Mouse (Mus musculus): ENCODE results near the gene Als2cr12.
"Not testable (repeated sequence)": the region's sequence is repeated elsewhere in the genome, so short reads cannot be mapped to it uniquely, and the experiment has no call there.

Als2cr12 gene

DNA sequence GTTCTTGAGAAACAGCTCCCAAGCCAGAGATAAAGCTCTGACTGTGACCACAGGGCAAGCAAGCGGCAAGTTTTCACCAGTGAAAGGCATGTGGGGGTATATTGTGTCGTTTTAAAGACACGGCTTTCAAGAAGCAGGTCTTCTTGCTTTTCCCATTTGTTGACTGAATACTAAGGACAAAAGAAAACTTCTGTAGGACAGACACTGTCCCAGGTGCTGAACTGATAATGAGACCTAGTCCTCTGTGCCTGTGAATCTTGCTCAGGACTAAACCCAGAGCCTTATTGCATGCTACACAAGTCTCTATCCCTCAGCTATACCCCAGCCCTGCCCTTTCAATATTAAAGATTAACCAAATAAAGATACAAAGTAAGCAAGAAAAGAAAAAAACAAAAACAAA lies 79.6 kb downstream of the Als2cr12 start:
- DNase-seq (ENCODE audit: low read depth in 2 of 2, low spot score in 2 of 2), result no peak

- no peak for DNase-seq (ENCODE audit: low read depth in 2 of 2, low spot score in 2 of 2)
Observed at GRCm38 (mm10) chr1:58615146-58615545, 80.6 kb downstream of the Als2cr12 start.

- DNase-seq (ENCODE audit: low read depth in 2 of 2, low spot score in 2 of 2), result no peak
Observed at GRCm38 (mm10) chr1:58614424-58614823, 81.4 kb downstream of the Als2cr12 start.

GRCm38 (mm10) chr1:58613786-58614185 lies 82.0 kb downstream of the Als2cr12 start:
- DNase-seq (ENCODE audit: low read depth in 2 of 2, low spot score in 2 of 2), result peak; percentile 18 to 31

- no peak for DNase-seq (ENCODE audit: low read depth in 2 of 2, low spot score in 2 of 2)
Observed at GRCm38 (mm10) chr1:58610611-58611010, 85.2 kb downstream of the Als2cr12 start.

- no peak for DNase-seq (ENCODE audit: low read depth in 2 of 2, low spot score in 2 of 2)
Observed at GRCm38 (mm10) chr1:58610166-58610565, 85.6 kb downstream of the Als2cr12 start.

GRCm38 (mm10) chr1:58609591-58609990 lies 86.2 kb downstream of the Als2cr12 start:
- DNase-seq (ENCODE audit: low read depth in 2 of 2, low spot score in 2 of 2), result not testable (repeated sequence)

DNA sequence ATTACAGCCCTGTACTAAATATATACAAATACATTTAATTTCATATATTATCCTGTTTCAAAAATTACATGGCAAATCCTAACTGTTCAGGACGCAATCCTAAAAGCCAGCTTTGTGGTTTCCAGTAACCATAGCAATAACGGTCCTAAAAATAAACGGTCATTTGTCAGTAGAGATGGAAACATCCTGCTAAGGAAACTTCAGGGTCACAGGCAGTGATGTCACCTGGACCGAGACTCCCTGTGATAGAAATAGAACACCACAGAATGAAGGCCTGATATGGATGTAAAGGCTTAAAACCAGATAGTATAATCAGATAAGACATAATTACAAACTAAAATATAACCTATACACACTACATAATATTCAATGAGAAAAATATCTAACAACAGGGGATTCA lies 92.1 kb downstream of the Als2cr12 start:
- no peak for DNase-seq (ENCODE audit: low read depth in 2 of 2, low spot score in 2 of 2)

DNA sequence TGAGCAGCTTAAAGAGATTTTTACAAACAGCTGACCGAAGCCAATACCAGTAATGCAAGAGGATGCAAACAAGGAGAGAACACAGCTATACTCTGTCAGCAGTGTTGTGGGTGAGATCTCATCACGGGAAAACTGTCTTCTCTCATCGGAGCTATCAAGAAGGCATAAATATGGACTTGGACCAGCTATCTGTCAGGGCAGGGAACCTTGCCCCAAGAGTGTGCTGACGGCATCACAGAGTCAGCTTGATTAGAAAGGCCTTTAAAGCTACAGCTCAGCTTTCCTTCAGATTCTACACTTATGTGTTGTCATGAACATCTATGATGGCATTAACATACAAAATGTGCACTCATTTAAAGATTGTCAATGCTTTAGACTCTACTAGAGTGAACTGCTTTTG lies 93.1 kb downstream of the Als2cr12 start:
- no peak for DNase-seq (ENCODE audit: low read depth in 2 of 2, low spot score in 2 of 2)

Data from CD8-positive naive resting alpha-beta T cell, adult 2 months (primary cell).